Mouse (Mus musculus): ENCODE results near the gene Bod1l. TPM values are rescaled to one million over a fixed set of nuclear protein-coding genes. Genes with fewer than 3 reads are reported as not detected.

Bod1l gene
- total RNA-seq (2022) = 10 to 100 TPM; 35.9 to 45.8 (median 38.2) TPM

DNA sequence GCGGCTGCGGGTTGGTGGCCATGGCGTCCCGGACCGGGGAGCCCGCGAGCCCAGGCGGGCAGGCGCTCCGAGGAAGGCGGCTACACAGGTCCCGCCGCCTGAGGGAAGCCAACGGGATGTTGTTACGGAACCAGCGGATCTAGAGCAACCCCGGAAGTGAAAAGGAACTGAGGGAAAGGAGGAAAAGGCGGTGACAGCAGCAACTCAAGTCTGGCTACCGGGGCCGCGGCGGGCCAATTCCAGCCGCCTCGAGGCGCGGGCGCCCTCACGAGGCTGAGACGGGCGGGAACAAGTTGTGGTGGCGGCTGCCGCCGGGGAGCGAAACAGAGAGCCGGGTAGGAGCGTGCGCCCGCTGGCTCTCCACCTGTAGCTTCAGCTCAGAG lies at the start of gene Bod1l:
TSS of gene Bod1l (minus strand) at position 169 of the 383 bp plus-strand sequence.
- peak; percentile 97 for DNase-seq

DNA sequence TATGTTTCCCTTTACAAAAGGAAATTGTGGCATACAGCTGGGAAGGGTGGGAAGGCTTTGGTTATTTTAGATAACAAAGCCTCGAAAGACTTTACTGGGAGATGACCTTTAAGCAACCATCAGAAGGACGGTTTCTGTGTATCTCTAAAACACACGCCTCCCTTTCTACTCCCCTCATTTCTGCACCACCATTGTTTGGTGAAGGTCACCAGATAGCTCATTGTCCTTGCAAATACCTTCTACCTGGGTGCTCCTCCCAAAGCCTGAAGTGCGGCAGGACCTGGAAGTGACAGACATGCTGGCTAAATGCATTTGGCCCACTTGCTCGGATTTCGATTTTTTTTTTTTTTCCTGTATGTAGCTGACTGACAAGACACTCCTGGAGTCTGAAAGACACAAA lies 49.2 kb upstream of the Bod1l start:
- DNase-seq = no peak

DNA sequence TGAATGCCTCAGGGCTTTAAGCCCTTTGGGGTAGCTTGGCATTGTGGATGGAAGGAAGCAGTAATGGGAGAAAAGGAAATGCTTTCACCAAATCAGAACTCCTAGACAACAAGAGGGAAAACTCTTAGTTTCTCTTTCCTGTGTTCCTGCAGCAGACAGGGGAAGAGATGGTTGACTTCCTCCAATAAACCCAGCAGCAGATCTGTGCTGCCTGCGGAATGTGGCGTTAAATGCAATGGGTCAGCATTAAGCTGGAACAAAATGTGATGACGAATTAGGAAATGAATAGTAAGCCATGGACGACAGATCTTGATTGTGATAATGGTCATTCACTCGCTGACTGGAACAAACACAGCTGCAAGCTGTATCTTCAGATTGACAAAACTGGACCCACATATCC lies 46.8 kb upstream of the Bod1l start:
- DNase-seq = no peak

DNA sequence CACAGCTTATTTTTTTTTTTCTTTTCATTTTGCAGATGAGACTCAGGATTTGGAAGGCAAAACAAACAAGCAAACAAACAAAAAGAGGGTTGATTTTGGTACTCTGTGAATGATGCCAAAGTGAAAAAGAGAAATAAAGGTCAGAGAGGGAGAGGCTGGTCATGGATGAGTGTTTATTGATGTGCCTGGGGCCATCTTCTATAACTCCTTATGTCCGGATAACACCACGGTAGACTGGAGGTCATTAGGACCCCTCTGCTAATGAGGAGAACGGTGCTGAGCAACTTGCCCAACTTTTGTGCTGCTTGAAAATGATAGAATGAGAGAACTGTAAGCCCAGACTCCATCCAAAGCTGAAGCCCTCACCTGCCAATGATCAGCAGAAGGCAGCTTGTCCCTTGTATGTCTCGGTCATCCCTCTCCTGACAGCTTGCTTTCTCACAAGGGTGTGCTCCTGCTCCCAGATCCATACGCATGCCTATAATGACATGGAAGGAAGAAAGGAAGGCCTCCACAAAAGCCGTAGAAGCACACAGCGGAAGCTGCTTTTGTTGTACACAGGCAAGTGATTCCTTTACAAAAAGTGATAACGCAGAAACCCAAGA lies 45.2 kb upstream of the Bod1l start:
- no peak for DNase-seq

DNA sequence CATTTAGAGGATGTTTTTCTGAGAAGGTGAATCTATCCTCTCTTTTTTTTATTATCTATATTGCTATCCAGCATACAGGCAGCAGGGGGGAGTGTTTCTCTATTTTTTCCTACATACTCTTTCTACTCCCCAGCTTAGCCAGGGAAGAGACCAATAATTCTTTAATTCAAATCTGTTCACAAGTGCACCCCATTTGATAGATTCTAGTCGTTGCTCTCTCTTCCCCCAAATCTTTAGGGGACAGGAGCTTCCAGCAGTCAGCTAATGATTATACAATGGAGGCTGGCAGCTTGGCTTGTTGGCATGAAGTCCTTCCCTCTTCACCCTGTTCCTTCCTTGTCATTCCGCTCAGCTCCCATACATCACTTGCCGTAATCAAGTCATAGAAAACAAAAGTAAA lies 44.7 kb upstream of the Bod1l start:
- no peak for DNase-seq

DNA sequence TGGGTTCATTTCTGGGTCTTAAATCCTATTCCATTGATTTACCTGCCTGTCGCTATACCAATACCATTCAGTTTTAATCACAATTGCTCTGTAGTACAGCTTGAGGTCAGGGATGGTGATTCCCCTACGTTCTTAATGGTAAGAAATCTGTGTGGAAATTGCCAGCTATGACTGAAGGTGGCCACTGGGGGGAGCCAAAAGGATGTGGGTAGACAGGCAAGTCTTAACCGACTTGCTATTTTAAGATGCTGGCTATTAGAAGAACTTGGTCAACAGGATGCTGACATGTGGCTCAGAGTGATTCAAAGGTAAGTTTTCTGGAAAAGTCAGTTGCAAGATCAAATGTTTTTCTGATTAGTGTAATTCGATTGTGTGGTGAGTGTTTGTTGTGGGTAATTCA lies 43.6 kb upstream of the Bod1l start:
- peak; percentile 59 for DNase-seq

DNA sequence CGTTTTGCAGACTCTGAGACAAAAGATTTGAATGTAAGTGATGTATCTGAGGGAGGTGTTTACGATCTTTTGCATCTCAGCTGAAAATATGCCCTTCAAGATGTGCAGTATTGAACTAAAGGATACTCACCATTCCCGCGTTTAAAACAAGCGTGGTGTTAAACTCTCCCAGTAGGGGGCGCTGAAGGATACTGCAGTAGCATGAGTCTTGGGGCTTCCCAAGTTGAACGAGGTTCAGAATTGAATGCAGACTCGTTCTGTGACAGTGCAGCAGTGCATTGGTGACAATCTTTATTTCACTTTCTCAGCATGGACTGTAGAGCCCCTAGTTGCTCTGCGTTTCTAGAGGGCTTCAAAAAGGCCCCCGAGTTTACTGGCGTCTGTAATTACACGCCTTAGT lies 40.4 kb upstream of the Bod1l start:
- DNase-seq = no peak

DNA sequence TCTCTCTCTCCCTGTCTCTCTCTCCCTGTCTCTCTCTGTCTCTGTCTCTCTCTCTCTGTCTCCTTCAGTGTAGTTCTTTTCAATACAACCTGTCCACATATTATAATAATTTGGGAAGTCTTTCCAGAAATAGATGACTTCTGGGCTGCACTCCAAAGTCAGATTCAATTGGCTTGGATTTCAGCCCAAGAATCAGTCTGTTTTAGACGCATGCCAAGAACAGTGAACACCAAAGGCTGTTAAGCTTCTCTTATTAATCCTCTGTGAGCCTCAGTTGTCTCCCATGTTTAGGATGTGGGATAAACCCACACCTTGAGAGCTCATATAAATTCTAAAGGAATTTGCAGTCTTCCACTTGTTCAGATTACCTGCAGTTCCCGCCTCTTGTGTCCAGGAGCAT lies 27.0 kb upstream of the Bod1l start:
- no peak for DNase-seq

DNA sequence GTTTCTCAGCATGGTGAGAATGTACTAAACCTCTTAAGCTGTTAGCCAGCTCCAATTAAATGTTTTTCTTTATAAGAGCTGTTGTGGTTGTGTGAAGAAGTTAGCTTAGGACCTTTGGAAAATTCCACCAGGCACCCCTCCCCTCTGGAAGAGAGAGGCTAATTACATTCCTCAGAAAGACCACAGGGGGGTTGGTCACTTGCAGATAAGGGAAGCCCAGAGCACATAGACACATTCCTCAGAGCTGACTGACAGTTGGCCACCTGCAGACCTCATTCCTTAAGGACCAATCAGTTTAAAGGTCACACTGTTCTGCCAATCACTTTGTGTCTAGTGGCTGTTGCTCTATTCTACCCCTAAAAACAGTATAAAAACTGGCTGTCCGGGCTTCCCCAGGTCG lies 11.7 kb upstream of the Bod1l start:
- DNase-seq = no peak

DNA sequence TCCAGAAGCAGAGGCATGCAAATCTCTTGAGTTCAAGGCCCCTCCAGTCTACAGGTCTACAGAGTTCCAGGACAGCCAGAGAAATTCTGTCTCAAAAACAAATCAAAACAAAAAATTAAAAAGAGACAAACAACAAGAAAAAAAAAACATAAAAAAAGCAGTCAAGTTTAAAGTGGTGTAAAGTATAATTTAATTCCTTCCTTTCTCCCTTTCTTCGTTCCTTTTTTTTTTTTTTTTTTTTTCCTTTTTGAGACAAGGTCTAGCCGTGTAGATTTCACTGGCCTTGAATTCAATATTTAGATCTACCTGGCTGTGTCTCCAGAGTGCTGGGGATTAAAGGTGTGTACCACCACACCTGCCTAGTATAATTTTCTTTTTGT lies 1.4 kb upstream of the Bod1l start:
- no peak for DNase-seq

DNA sequence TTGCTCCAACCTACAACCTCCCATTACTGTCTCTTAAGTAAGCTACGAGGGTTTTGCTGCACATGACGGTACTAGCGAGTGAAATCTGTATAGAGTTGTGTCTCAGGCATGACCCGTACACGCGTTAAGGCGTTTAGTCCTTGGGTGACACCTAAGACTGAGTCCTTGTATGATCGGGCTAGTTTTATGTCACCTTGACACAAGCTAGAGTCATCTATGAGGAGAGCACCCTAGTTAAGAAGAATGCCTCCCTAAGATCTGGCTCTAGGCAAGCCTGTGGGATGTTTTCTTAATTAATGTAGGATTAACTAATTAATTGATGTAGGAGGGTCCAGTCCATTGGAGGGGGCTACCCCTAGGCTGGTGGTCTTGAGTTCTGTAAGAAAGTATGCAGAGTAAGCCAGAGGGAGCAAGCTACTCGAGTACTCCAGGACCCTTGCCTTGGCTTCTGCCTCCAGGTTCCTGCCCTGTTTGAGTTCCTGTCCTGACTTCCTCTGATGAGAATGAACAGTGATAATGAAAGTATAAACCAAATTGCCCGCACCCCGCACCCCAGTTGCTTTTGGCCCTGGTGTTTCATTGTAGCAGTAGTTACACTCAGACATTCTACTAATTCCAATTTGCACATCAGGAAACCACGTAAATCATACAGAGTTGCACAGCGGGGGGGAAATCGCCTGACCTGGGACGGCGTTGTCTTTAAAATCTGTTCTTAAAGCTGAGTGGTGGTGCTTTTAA lies 874 bp upstream of the Bod1l start:
- DNase-seq = peak; percentile 11

DNA sequence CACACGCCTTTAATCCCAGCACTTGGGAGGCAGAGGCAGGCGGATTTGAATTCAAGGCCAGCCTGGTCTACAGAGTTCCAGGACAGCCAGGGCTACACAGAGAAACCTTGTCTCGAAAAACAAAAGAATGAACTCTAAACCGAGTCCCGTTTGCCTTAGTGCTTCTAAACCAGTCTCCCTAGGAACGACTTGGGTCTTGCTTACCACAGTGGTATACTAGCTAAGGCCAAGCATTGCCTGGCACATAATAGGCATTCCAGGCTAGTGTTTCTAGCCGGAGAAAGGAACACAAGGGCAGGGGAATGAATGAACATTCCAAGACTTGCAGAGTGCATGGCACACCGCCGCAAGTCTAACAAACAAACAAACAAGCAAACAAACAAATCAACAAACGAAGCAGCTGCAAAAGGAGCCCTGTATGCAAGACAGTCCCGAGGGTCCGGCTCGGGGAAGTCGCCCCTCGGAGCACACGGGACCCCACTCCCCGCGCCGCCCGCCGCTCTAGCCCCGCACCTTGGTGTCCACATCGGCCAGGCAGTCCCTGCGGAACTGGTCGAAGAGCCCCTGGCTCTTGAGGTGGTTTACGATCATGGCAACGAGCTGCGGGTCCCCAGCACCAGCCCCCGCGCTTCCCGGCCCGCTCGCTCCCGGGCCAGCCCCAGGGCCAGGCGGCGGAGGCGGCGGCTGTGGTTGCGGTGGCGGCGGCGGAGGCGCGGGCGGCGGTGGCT lies 532 bp downstream of the Bod1l start:
- DNase-seq = no peak

DNA sequence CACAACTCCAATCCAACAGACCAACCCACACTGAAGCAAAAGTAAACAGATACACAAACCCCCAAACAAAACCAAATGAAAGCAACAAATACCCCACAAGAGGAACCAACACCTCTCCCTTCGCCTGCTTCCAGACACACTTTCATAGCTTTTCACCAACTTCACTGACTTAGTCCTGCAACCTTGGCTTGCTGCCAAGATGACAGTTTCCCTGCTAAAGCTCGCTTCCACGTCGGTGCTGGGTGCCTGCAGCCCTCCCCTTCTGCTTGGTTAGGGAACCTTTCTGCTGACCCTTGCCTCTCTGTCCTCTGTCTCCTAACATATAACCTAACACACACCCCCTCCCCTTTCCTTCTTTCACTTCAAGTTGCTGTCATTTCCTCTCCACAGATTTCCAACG lies 1.4 kb downstream of the Bod1l start:
- peak; percentile 54 for DNase-seq

DNA sequence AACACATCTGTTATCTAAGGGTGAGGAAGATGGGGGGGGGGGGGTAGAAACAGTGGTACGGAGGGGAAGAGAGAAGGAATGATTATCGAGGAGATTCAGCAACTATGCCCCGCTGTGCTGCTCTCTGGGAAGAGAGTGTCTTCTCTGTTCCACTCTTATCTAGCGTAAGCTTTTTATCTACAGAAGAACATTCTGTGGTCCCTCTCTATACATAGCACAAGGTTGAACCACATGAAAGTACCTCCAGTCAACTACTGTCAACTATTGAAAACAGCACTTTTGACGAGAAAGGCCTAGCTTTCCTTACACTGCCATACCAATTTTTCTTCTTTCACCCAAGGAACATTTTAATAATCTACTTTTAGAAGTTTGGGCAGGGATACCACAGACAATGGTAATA lies 2.4 kb downstream of the Bod1l start:
- DNase-seq = no peak

DNA sequence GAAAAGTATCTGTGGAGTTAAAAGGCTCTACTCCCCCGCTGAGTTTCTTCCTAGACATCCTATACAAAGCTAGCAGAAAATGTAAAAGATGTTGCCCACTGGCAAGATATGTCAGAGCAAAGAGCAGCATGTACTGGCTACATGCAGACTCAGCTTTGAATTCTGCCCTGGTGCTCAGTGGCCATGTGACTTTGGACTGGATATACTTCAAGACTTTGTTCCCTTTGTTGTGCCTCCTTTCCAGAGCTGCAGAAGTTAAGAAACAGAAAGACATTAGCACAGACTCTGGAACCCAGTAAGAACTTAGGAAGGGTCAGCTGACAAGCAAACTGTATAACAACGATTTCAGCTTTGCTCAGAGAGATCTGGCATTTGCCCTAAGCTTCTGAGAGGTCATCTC lies 14.0 kb downstream of the Bod1l start:
- DNase-seq = no peak

DNA sequence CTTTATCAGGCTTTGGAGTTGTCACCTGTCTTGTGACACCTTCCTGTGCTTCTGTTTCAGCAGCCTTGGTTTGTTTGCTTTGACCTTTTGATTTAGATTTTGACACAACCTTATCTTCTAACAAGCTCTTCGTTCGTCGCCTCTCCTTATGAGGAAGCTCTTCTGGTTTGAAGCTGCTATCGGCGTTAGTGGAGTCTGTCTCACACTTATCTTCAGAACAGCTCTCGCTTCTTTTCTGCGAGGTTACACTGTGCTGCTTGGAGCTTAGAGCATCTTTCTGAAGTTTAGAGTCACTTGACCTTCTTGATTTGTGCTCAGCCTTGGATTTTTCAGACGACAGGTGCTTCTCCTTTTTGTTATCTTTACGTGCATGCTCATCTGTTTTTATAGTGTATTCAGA lies 23.0 kb downstream of the Bod1l start:
- DNase-seq = no peak

DNA sequence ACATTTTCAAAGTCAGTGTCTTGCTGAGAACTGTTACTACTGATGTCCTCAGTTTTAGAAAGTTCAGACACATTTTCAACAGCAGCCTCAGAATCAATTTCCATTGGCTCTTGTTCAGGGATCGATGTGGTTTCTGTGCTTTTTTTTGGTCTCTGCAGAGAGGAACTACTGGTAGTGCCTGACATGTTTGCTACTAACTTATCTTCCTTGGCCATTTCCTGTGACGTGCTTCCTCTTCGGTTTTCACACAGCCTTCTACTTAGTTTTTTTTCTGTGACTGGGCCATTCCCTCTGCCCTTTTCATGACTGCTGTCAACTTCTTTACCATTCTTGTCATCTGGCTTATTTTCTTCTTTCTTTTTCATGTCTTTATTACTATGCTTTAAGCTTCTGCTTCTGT lies 23.6 kb downstream of the Bod1l start:
- no peak for DNase-seq

DNA sequence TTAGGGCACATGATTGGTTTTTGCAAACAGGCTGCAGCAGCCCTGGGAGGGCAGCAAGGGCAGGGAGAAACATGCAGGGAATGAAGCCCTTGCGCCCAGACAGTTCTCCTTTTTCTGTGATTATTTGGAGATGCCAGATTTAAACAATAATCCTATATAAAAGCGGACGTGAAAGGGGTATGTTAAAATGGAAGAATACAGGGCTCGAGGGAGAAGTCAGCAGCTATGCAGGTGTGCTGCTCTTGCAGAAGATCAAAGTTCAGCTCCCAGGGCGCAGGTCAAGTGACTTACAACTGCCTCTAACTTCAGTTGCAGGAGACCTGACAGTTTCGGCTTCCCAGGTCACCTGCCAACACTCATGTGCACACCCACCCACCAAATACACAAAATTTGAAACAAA lies 31.6 kb downstream of the Bod1l start:
- DNase-seq = no peak

DNA sequence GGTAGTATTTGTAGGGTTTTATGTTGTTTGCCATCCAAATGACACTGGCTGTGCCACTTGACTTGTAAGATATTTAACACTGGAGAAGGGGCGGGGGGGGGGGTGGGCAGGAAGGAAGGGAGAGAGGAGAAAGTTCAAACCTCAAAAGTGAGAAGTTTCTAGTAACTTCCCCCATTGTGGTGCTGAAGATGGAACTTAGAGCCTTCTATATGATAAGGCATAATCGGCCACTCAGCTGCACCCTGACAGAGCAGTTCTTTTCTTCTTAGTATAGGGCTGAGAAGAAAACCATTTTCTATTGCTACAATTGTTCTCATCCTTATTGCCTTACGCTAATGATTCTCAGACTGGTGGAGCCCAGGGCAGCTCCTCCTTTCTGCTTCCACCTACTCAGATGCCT lies 32.8 kb downstream of the Bod1l start:
- no peak for DNase-seq

DNA sequence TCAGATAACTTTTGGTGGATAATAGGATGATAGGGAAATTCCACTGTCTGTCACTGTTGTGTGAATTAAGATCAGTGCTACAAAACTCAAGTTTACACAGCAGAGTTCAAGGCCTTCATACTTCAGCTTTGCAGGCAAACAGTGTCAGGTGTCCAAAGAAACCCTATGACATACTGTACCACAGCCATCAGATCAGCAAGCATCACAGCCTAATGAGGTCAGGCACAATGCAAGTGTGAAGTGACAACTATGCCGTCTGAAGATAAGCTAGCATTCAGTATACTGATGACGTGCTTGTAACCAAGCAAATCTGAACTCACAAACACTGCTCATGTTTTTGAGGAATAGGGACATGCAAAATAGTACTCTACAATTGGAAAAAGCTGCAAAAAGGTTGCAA lies 36.7 kb downstream of the Bod1l start:
- DNase-seq = no peak

DNA sequence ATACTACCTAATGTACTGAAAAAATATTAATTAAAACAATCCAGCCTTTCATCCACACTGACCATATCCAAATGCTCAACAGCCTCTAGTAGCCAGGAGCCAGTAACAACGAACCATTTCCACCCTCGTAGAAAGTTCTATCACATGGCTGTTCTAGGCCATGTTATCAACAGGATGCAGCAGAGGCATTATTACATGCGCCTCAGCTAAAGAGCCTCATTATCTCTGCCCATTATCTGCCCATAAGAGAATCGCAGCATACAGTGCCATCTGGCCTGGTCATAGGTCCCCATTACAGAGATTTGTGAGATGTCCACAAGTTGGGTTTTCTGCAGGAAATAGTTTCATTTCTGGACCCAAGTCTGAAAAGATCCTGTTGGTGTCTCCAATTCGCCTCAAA lies 37.9 kb downstream of the Bod1l start:
- DNase-seq = no peak

DNA sequence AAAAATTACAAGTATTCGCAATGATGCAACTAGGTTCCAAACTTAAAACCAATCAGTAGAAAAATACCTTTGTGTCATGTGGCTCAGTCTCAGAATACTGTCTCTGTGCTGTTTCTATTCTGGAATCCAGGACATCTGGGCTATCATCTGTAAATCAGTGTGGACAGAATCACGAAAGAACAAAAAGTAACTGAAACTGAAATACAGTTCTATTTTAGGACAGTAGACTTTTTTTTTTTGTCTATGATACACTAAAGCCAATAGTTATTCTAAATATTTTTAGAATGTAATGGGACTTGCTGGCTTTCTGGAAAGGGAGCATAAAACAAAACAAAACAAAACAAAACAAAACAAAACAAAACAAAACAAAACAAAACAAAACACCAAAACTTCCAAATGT lies 39.0 kb downstream of the Bod1l start:
- no peak for DNase-seq

DNA sequence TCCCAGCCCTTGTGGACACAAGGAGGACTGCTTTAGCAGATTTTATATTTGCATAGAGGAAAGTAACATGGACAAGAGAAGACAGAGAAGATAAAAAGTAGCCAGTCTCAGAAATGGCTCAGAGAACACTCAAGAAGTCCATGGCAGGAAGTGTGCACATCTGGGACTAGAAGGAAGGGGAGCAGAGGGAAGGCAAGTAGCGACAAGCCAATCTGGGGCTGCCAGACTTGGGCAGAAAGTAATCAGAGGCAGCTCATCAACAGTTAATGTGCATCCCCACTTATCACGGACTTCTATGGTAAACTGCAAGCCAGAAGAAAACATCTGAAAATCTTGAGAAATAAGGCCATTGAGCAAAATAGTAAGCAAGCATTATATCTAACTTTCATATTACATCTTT lies 39.5 kb downstream of the Bod1l start:
- no peak for DNase-seq

DNA sequence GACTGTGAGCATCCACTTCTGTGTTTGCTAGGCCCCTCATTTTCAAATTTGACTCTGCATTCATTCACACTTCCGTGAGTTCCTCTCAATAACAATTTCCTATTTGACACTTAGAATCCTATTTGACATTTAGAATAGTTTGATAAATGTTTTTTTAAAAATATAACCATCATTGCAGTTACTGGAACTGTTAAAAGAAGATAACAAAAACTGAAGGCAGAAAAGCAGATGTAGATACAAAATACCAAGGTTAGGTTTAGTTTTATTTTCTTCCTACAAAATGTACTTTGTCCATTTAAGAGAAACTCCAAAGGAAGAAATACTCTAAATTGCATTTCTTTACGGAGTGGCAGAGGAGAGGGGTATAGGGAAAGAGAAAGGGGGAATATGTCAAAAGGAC lies 42.5 kb downstream of the Bod1l start:
- DNase-seq = no peak
